Mouse (Mus musculus) CH12.LX (cell line): Measurements from ENCODE around the gene Gm20532. TPM values are rescaled to one million over a fixed set of nuclear protein-coding genes. Genes with fewer than 3 reads are reported as not detected.

Experiments used
- DNase-seq: peaks from one replicate; pipeline ENCODE4 v3.0.0-alpha.2; 2013; ENCODE audit errors: extremely low read depth
- H3K27ac ChIP-seq: 2 replicates; pipeline ENCODE4 v1.5.1; 2012; ENCODE audit warnings: low read depth, mild to moderate bottlenecking, control low read depth, moderate library complexity; ENCODE audit not compliant: insufficient read depth
- H3K27me3 ChIP-seq: replicated peaks from 2 replicates; pipeline ENCODE3; 2012; ENCODE audit warnings: inconsistent platforms
- H3K36me3 ChIP-seq, 2 experiments: replicated peaks in 1 of 2; 2 replicates each; pipeline versions ENCODE3 to v1.6.1; 2012; ENCODE audit warnings: inconsistent platforms in 1 of 2, low read length in 1 of 2, mild to moderate bottlenecking in 1 of 2, mixed read lengths in 1 of 2, moderate library complexity in 1 of 2; ENCODE audit not compliant: control insufficient read depth in 1 of 2, insufficient read depth in 1 of 2
- H3K4me1 ChIP-seq, 2 experiments: 2 replicates each; pipeline ENCODE4 v1.6.1; 2012; ENCODE audit warnings: inconsistent platforms in 1 of 2, moderate library complexity in 1 of 2; ENCODE audit not compliant: insufficient read depth in 2 of 2, control insufficient read depth in 1 of 2
- H3K4me2 ChIP-seq: 2 replicates; pipeline ENCODE4 v1.6.1; 2012; ENCODE audit warnings: low read depth, mild to moderate bottlenecking, control low read depth; ENCODE audit not compliant: poor library complexity, insufficient read depth, severe bottlenecking
- H3K4me3 ChIP-seq, 3 experiments: fragments of 150-350 bp in 1 of 3; sonication (generic) in 1 of 3; replicated peaks in 1 of 3; 2 replicates each; pipeline versions ENCODE3 to v1.5.1; 2011 to 2012; ENCODE audit warnings: low read depth in 2 of 3, low read length in 2 of 3, mild to moderate bottlenecking in 2 of 3, moderate library complexity in 2 of 3, control low read depth in 1 of 3, improper control_type of control experiment in 1 of 3, inconsistent platforms in 1 of 3, mixed read lengths in 1 of 3; ENCODE audit not compliant: poor library complexity in 1 of 3
- H3K79me2 ChIP-seq: replicated peaks from 2 replicates; pipeline ENCODE4 v1.6.1; 2012; ENCODE audit warnings: mild to moderate bottlenecking, moderate library complexity; ENCODE audit not compliant: control insufficient read depth, poor library complexity, insufficient read depth, severe bottlenecking; ENCODE audit errors: extremely low read depth
- H3K9ac ChIP-seq: 2 replicates; pipeline ENCODE4 v1.6.1; 2012; ENCODE audit warnings: low read depth, mild to moderate bottlenecking, control low read depth, moderate library complexity; ENCODE audit not compliant: insufficient read depth
- H3K9me3 ChIP-seq: replicated peaks from 2 replicates; pipeline ENCODE3; 2012; ENCODE audit warnings: low read length, inconsistent platforms, mixed read lengths
- CTCF ChIP-seq, 2 experiments: IDR thresholded peaks in 1 of 2; conservative IDR thresholded peaks in 1 of 2; 2 replicates each; pipeline ENCODE4 v1.5.1; 2011 to 2012; ENCODE audit warnings: low read depth in 2 of 2, low read length in 2 of 2, improper control_type of control experiment in 1 of 2, inconsistent platforms in 1 of 2, mild to moderate bottlenecking in 1 of 2, moderate library complexity in 1 of 2
- ELF1 ChIP-seq: IDR thresholded peaks from 2 replicates; pipeline ENCODE4 v1.6.1; 2014; ENCODE audit warnings: low read depth, mild to moderate bottlenecking, inconsistent platforms, low read length, improper control_type of control experiment
- ETS1 ChIP-seq: conservative IDR thresholded peaks from 2 replicates; pipeline ENCODE4 v1.6.1; 2012; ENCODE audit warnings: low read depth, mild to moderate bottlenecking, inconsistent platforms, low read length, improper control_type of control experiment, moderate library complexity
- HCFC1 ChIP-seq: IDR thresholded peaks from 2 replicates; pipeline ENCODE4 v1.6.1; 2012; ENCODE audit warnings: low read depth, mild to moderate bottlenecking, inconsistent platforms, low read length, improper control_type of control experiment
- IRF4 ChIP-seq: IDR thresholded peaks from 2 replicates; pipeline ENCODE4 v1.6.1; 2014; ENCODE audit warnings: low read depth, mild to moderate bottlenecking, inconsistent platforms, low read length, improper control_type of control experiment
- KAT2A ChIP-seq: IDR thresholded peaks from 2 replicates; pipeline ENCODE4 v1.6.1; 2012; ENCODE audit warnings: low read length, improper control_type of control experiment, inconsistent platforms; ENCODE audit not compliant: insufficient replicate concordance
- MAZ ChIP-seq: IDR thresholded peaks from 2 replicates; pipeline ENCODE4 v1.6.1; 2012; ENCODE audit warnings: low read depth, mild to moderate bottlenecking, inconsistent platforms, low read length, improper control_type of control experiment, moderate library complexity
- MEF2A ChIP-seq: IDR thresholded peaks from 2 replicates; pipeline ENCODE4 v1.6.1; 2014; ENCODE audit warnings: low read depth, mild to moderate bottlenecking, inconsistent platforms, low read length, improper control_type of control experiment, borderline replicate concordance
- MYC ChIP-seq: IDR thresholded peaks from 2 replicates; pipeline ENCODE4 v1.6.1; 2011; ENCODE audit warnings: low read depth, mild to moderate bottlenecking, improper control_type of control experiment, low read length
- NRF1 ChIP-seq: IDR thresholded peaks from 2 replicates; pipeline ENCODE4 v1.6.1; 2014; ENCODE audit warnings: low read depth, mild to moderate bottlenecking, inconsistent platforms, low read length, improper control_type of control experiment, moderate library complexity
- RAD21 ChIP-seq: IDR thresholded peaks from 2 replicates; pipeline ENCODE4 v1.6.1; 2011; ENCODE audit warnings: low read depth, mild to moderate bottlenecking, low read length, improper control_type of control experiment, moderate library complexity
- SIN3A ChIP-seq: IDR thresholded peaks from 2 replicates; pipeline ENCODE4 v1.6.1; 2012; ENCODE audit warnings: low read length, improper control_type of control experiment, inconsistent platforms
- SMC3 ChIP-seq: IDR thresholded peaks from 2 replicates; pipeline ENCODE4 v1.6.1; 2011; ENCODE audit warnings: low read depth, low read length, improper control_type of control experiment
- TBP ChIP-seq: conservative IDR thresholded peaks from 2 replicates; pipeline ENCODE4 v1.6.1; 2011; ENCODE audit warnings: low read depth, low read length, improper control_type of control experiment
- TCF12 ChIP-seq: IDR thresholded peaks from 2 replicates; pipeline ENCODE4 v1.6.1; 2014; ENCODE audit warnings: low read depth, mild to moderate bottlenecking, inconsistent platforms, low read length, improper control_type of control experiment
- USF1 ChIP-seq: IDR thresholded peaks from 2 replicates; pipeline ENCODE4 v1.6.1; 2014; ENCODE audit warnings: low read depth, mild to moderate bottlenecking, inconsistent platforms, low read length, improper control_type of control experiment
- USF2 ChIP-seq: conservative IDR thresholded peaks from 2 replicates; pipeline ENCODE4 v1.6.1; 2011; ENCODE audit warnings: low read depth, low read length, improper control_type of control experiment
- ZKSCAN1 ChIP-seq: IDR thresholded peaks from 2 replicates; pipeline ENCODE4 v1.6.1; 2012; ENCODE audit warnings: low read depth, inconsistent platforms, low read length, improper control_type of control experiment, borderline replicate concordance
- ZNF384 ChIP-seq: IDR thresholded peaks from 2 replicates; pipeline ENCODE4 v1.6.1; 2012; ENCODE audit warnings: low read depth, low read length, improper control_type of control experiment, inconsistent platforms
- dilution Hi-C: fragments of 300-500 bp; cut with MboI; formaldehyde crosslinking; loops from 2 replicates; pipeline ENCODE4 v1.14.3; 2020; ENCODE audit warnings: low sequenced_read_pairs; ENCODE audit not compliant: extremely low pct_unique_long_range_greater_than_20kb, extremely low pct_ligation_motif_present
- in situ Hi-C: fragments of 300-500 bp; cut with MboI; formaldehyde crosslinking; loops from 3 replicates; pipeline ENCODE4 v1.14.3; 2019; ENCODE audit warnings: low sequenced_read_pairs, low pct_ligation_motif_present, low pct_unique_long_range_greater_than_20kb, mixed read lengths
- polyA plus RNA-seq: library from polyadenylated mRNA; unstranded; fragments of >175 nt; gene quantifications from 2 replicates; pipeline ENCODE4 v1.2.1, GENCODE M21; 2012; ENCODE audit warnings: low read depth; ENCODE audit not compliant: insufficient read length
- total RNA-seq, 2 experiments: library from RNA; depleted of rRNA; stranded (reverse); fragments of 300-350 nt in 1 of 2; fragments of >200 nt in 1 of 2; gene quantifications; 2 replicates each; pipeline ENCODE4 v1.2.3; 2012 to 2014

The Gm20532 gene
- total and polyA plus RNA-seq, 3 experiments, result not detected

- TF ChIP-seq CTCF (conservative IDR thresholded peaks at IDR 0.05 in 1 of 2, IDR thresholded peaks at IDR 0.05 in 1 of 2; ENCODE audit: low read depth in 2 of 2, low read length in 2 of 2) (peak; percentile 19 to 73; a peak in 3 of 4 replicates), TBP (0 out of 2 replicates have a peak, but pooled peaks have one; percentile 33), SMC3 (peak; percentile 35; the same call in 1 of the 2 replicates), MYC (no peak), RAD21 (peak; percentile 55), NRF1 (no peak)
- H3K27ac ChIP-seq, result no peak overlapping the region
- H3K4me1 ChIP-seq, result no peaks in the 10 kb centered on the region
Observed at GRCm38 (mm10) chr2:26594022-26594346, 7.5 kb downstream of the Gm20532 start.

DNA sequence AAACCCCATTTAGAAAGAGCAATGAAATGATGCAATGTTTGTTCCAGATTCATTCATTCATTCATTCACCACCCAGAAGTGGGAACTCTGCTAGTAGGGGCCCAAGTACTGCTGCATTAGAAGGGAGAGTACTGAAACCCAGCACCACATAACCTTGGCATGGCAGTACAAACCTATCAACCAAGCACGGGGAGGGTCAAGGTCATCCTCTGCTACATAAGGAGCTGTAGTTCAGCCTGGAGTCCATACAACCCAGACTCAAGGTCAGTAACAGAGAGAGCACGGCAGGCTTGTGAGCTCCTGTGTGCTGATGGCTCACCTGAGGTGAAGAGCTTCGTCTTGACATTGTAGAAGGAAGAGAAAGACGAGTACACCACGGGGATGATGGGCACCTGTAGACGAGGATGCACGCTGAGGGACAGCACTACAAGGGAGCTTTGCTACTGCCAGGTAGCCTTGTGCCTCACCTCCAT, 8.1 kb downstream of the Gm20532 start:
- H3K4me3 ChIP-seq, result no peak overlapping the region
- no peak overlapping the region for H3K4me2 ChIP-seq
- no peak overlapping the region for H3K27ac ChIP-seq
- peaks cover 3% of the 10 kb centered on the region for H3K27me3 ChIP-seq
- TF ChIP-seq KAT2A (no peak), ZNF384 (no peak), ZKSCAN1 (no peak), RAD21 (no peak), MAZ (no peak), MEF2A (no peak), ELF1 (no peak), USF2 (no peak), HCFC1 (no peak), USF1 (no peak), TCF12 (no peak), CTCF (conservative IDR thresholded peaks at IDR 0.05 in 1 of 2, IDR thresholded peaks at IDR 0.05 in 1 of 2; ENCODE audit: low read depth in 2 of 2, low read length in 2 of 2) (no peak), IRF4 (no peak), SIN3A (no peak), NRF1 (no peak), ETS1 (no peak)
- H3K79me2 ChIP-seq, result no peaks in the 10 kb centered on the region
- dilution Hi-C loops (no loop called here), in situ Hi-C loops (no loop called here)
- DNase-seq, result no peak
- no peak overlapping the region for H3K9ac ChIP-seq
- no peaks in the 10 kb centered on the region for H3K4me1 ChIP-seq
- no peaks in the 10 kb centered on the region for H3K9me3 ChIP-seq
- peaks cover 0 to 42% of the 10 kb centered on the region in 2 experiments for H3K36me3 ChIP-seq

More at GRCm38 (mm10) chr2:26594022-26594346, 7.5 kb downstream of the Gm20532 start:
- H3K9ac ChIP-seq, result no peak overlapping the region
- H3K4me3 ChIP-seq, result no peak overlapping the region
- DNase-seq, result peak; percentile 76
- H3K79me2 ChIP-seq, result no peaks in the 10 kb centered on the region
- dilution Hi-C loops (no loop called here), in situ Hi-C loops (no loop called here)
- no peaks in the 10 kb centered on the region for H3K27me3 ChIP-seq
- H3K4me2 ChIP-seq, result no peak overlapping the region
- H3K9me3 ChIP-seq, result no peaks in the 10 kb centered on the region
- peaks cover 0 to 45% of the 10 kb centered on the region in 2 experiments for H3K36me3 ChIP-seq
